Mouse (Mus musculus) midbrain, embryonic 14.5 days (tissue): Measurements from ENCODE around the gene Abca13. TPM values are rescaled to one million over a fixed set of nuclear protein-coding genes. Genes with fewer than 3 reads are reported as not detected.
"Not testable (repeated sequence)": the region's sequence is repeated elsewhere in the genome, so short reads cannot be mapped to it uniquely, and the experiment has no call there.

Experiments used
- ATAC-seq: fragments of 200-750 bp; cut with Nextera tagmentation; 2 replicates; pipeline ENCODE4 v1.8.0; 2017; ENCODE audit warnings: moderate number of reproducible peaks, moderate library complexity; ENCODE audit not compliant: low FRiP score, low TSS enrichment
- DNase-seq: peaks from one replicate; pipeline ENCODE4 v3.0.0-alpha.2; 2015
- H3K27ac ChIP-seq: fragments of 300-500 bp; sonication (generic); replicated peaks from 2 replicates; pipeline ENCODE4 v1.5.1; 2014; ENCODE audit warnings: mild to moderate bottlenecking, low read depth, low read length, moderate library complexity
- H3K27me3 ChIP-seq: fragments of 300-500 bp; sonication (generic); 2 replicates; pipeline ENCODE4 v1.6.1; 2014; ENCODE audit warnings: low read length, control low read depth, mixed read lengths; ENCODE audit not compliant: control insufficient read depth, insufficient read depth
- H3K36me3 ChIP-seq: fragments of 300-500 bp; sonication (generic); 2 replicates; pipeline ENCODE4 v1.6.1; 2014; ENCODE audit warnings: low read length, control low read depth; ENCODE audit not compliant: control insufficient read depth, insufficient read depth
- H3K4me1 ChIP-seq: fragments of 300-500 bp; sonication (generic); 2 replicates; pipeline ENCODE4 v1.6.1; 2014; ENCODE audit warnings: mild to moderate bottlenecking, antibody characterized with exemption, low read length, control low read depth; ENCODE audit not compliant: control insufficient read depth, insufficient read depth
- H3K4me2 ChIP-seq: fragments of 300-500 bp; sonication (generic); 2 replicates; pipeline ENCODE4 v1.6.1; 2014; ENCODE audit warnings: mild to moderate bottlenecking, low read length, moderate library complexity
- H3K4me3 ChIP-seq: fragments of 300-500 bp; sonication (generic); replicated peaks from 2 replicates; pipeline ENCODE4 v1.5.1; 2014; ENCODE audit warnings: low read depth, low read length
- H3K9ac ChIP-seq: fragments of 300-500 bp; sonication (generic); replicated peaks from 2 replicates; pipeline ENCODE4 v1.6.1; 2014; ENCODE audit warnings: mild to moderate bottlenecking, low read length, moderate library complexity
- H3K9me3 ChIP-seq: fragments of 300-500 bp; sonication (generic); 2 replicates; pipeline ENCODE4 v1.6.1; 2016; ENCODE audit warnings: low read length, control low read depth, mixed read lengths; ENCODE audit not compliant: control insufficient read depth
- WGBS: fragments of 180-500 bp; shearing (Covaris S2); extraction: QIAGEN DNeasy Blood & Tissue Kit; methylation state at CpG from one replicate; pipeline ENCODE4 v1.1.7; 2014; 5-methylcytosine and 5-hydroxymethylcytosine counted together
- polyA plus RNA-seq: library from polyadenylated mRNA; unstranded; fragments of >200 nt; fragmentation: Nextera tagmentation; extraction: Ambion mirVana; gene quantifications from 2 replicates; pipeline ENCODE4 v1.2.1, GENCODE M21; 2014

The Abca13 gene
- polyA plus RNA-seq, 1 experiment from 2014 or later: 0.18 TPM

- no peak overlapping the region for H3K4me2 ChIP-seq
- no peaks in the 10 kb centered on the region for H3K27me3 ChIP-seq
- H3K27ac ChIP-seq: no peak overlapping the region
- H3K9me3 ChIP-seq: no peaks in the 10 kb centered on the region
- no peak overlapping the region for H3K9ac ChIP-seq
- no peak overlapping the region for H3K4me3 ChIP-seq
- ATAC-seq: no peak
- DNase-seq: no peak
- 68% methylated on average over 3 of the region's 3 CpGs for WGBS
- H3K36me3 ChIP-seq: no peaks in the 10 kb centered on the region
- no peaks in the 10 kb centered on the region for H3K4me1 ChIP-seq
Observed at GRCm38 (mm10) chr11:9316545-9316944, 124.8 kb downstream of the Abca13 start.

- Histone ChIP-seq H3K9me3 (no peaks in the 10 kb centered on the region), H3K9ac (no peak overlapping the region), H3K4me3 (no peak overlapping the region), H3K36me3 (no peaks in the 10 kb centered on the region), H3K27me3 (no peaks in the 10 kb centered on the region), H3K4me1 (no peaks in the 10 kb centered on the region), H3K27ac (no peak overlapping the region), H3K4me2 (no peak overlapping the region)
- 35% methylated on average over 6 of the region's 6 CpGs for WGBS
- DNase-seq (peak; percentile 89), ATAC-seq (peak; percentile 78)
Observed at GRCm38 (mm10) chr11:9317076-9317929, 125.6 kb downstream of the Abca13 start.

- Histone ChIP-seq H3K27ac (no peak overlapping the region), H3K4me2 (no peak overlapping the region), H3K36me3 (no peaks in the 10 kb centered on the region), H3K9me3 (no peaks in the 10 kb centered on the region), H3K9ac (no peak overlapping the region), H3K4me3 (no peak overlapping the region), H3K4me1 (no peaks in the 10 kb centered on the region), H3K27me3 (no peaks in the 10 kb centered on the region)
- no peak for ATAC-seq
- no peak for DNase-seq
- 42% methylated on average over 3 of the region's 3 CpGs for WGBS
Observed at GRCm38 (mm10) chr11:9338151-9338550, 146.4 kb downstream of the Abca13 start.

GRCm38 (mm10) chr11:9347724-9348123, 156.0 kb downstream of the Abca13 start:
- H3K9ac ChIP-seq: no peak overlapping the region
- no peaks in the 10 kb centered on the region for H3K27me3 ChIP-seq
- no peak overlapping the region for H3K4me2 ChIP-seq
- ATAC-seq (no peak), DNase-seq (peak; percentile 36)
- no peaks in the 10 kb centered on the region for H3K36me3 ChIP-seq
- 50% methylated on average over 3 of the region's 3 CpGs for WGBS
- H3K4me3 ChIP-seq: no peak overlapping the region
- H3K9me3 ChIP-seq: no peaks in the 10 kb centered on the region
- no peak overlapping the region for H3K27ac ChIP-seq
- H3K4me1 ChIP-seq: no peaks in the 10 kb centered on the region

- Histone ChIP-seq H3K9me3 (no peaks in the 10 kb centered on the region), H3K27me3 (no peaks in the 10 kb centered on the region), H3K4me1 (no peaks in the 10 kb centered on the region), H3K9ac (no peak overlapping the region), H3K36me3 (no peaks in the 10 kb centered on the region), H3K27ac (no peak overlapping the region), H3K4me2 (no peak overlapping the region), H3K4me3 (no peak overlapping the region)
- ATAC-seq (no peak), DNase-seq (no peak)
- WGBS: 85% methylated on average over 5 of the region's 5 CpGs
Observed at GRCm38 (mm10) chr11:9373160-9373559, 181.4 kb downstream of the Abca13 start.

GRCm38 (mm10) chr11:9374426-9374825, 182.7 kb downstream of the Abca13 start:
- H3K27me3 ChIP-seq, H3K36me3 ChIP-seq, H3K27ac ChIP-seq, H3K4me1 ChIP-seq, ATAC-seq, H3K4me2 ChIP-seq, H3K4me3 ChIP-seq, H3K9ac ChIP-seq, H3K9me3 ChIP-seq, DNase-seq: not testable (repeated sequence)
- WGBS: 75% methylated on average over 5 of the region's 5 CpGs

- ATAC-seq (no peak), DNase-seq (no peak)
- Histone ChIP-seq H3K27ac (no peak overlapping the region), H3K27me3 (no peaks in the 10 kb centered on the region), H3K4me1 (no peaks in the 10 kb centered on the region), H3K4me2 (no peak overlapping the region), H3K9ac (no peak overlapping the region), H3K4me3 (no peak overlapping the region), H3K36me3 (no peaks in the 10 kb centered on the region), H3K9me3 (no peaks in the 10 kb centered on the region)
- WGBS: 94% methylated on average over 1 of the region's 1 CpGs
Observed at GRCm38 (mm10) chr11:9388520-9388919, 196.8 kb downstream of the Abca13 start.

- Histone ChIP-seq H3K4me1 (no peaks in the 10 kb centered on the region), H3K36me3 (no peaks in the 10 kb centered on the region), H3K27me3 (no peaks in the 10 kb centered on the region), H3K27ac (no peak overlapping the region), H3K4me3 (no peak overlapping the region), H3K9me3 (no peaks in the 10 kb centered on the region), H3K4me2 (no peak overlapping the region), H3K9ac (no peak overlapping the region)
- DNase-seq: no peak
- WGBS: 91% methylated on average over 3 of the region's 3 CpGs
- ATAC-seq: no peak
Observed at GRCm38 (mm10) chr11:9416946-9417345, 225.2 kb downstream of the Abca13 start.

GRCm38 (mm10) chr11:9420205-9420604, 228.5 kb downstream of the Abca13 start:
- 62% methylated on average over 2 of the region's 2 CpGs for WGBS
- H3K9ac ChIP-seq: no peak overlapping the region
- ATAC-seq: no peak
- DNase-seq: no peak
- H3K36me3 ChIP-seq: no peaks in the 10 kb centered on the region
- H3K27ac ChIP-seq: no peak overlapping the region
- no peaks in the 10 kb centered on the region for H3K4me1 ChIP-seq
- H3K4me2 ChIP-seq: no peak overlapping the region
- H3K9me3 ChIP-seq: no peaks in the 10 kb centered on the region
- no peaks in the 10 kb centered on the region for H3K27me3 ChIP-seq
- no peak overlapping the region for H3K4me3 ChIP-seq
